Mouse (Mus musculus): ENCODE measurements around the gene Eml3. TPM values are rescaled to one million over a fixed set of nuclear protein-coding genes. Genes with fewer than 3 reads are reported as not detected.
"Not testable (repeated sequence)": the region's sequence is repeated elsewhere in the genome, so short reads cannot be mapped to it uniquely, and the experiment has no call there.

Eml3 gene
- total RNA-seq, 1 experiment from 2014 or later = 92.8 TPM

DNA sequence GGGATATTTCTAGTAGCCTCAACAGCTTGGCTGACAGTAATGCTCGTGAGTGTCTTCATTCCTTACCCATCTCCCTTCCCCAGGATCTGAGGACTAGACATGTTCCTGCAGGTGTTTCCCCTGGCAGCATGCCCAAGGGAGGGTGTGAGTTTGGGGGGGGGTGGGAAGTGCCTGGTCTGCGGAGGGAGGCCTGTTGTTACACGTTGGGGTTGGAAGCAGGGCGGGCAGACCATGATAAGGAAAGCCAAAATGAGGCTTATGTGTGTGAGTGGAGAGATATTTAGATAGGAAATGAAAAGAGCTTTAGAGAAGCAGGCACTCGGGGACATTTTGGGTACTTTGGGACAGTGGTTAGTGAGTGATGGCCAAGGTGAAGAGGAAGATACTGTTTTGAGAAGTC is 14.7 kb downstream of the Eml3 start:
- ATAC-seq (ENCODE audit: extremely low read depth, insufficient number of reproducible peaks, low FRiP score, poor library complexity, severe bottlenecking) = no peak

DNA sequence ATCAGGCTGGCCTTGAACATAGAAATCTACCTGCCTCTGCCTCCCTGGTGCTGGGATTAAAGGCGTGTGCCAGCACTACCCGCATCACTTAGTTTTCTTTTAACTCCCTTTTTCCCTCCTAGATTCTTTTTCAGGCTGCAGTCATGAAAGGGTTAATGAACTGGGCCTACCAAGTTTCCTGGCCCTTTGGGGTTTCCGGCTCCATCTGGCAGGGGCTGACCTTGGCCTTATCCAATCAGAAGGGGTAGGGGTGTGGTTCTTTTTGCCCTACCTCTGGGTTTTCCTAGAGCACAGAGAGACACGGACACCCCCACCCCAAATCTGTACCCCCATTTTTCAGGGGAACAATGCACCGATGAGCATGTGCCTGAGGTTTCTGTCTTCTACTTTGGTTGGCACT is 15.4 kb downstream of the Eml3 start:
- ATAC-seq (ENCODE audit: extremely low read depth, insufficient number of reproducible peaks, low FRiP score, poor library complexity, severe bottlenecking) = no peak

DNA sequence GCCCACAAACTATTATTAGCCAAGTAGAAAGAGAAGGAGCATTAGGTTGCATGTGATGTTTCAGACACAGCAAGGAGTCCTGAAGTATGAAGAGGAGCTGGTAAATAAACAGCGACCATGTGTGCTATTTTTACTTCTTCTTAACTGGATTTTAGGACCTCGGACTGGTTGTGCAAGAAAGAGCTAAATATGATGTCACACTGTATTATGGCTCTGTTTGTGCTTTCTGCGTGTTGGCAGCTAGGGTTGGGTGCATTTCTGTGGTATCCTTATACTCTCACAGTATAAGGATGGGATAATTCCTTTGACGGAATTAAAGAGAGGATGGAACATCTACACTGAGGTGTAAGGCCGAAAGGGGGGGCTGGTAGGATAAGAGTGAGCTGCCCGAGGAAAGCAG is 15.9 kb downstream of the Eml3 start:
- no peak for ATAC-seq (ENCODE audit: extremely low read depth, insufficient number of reproducible peaks, low FRiP score, poor library complexity, severe bottlenecking)

DNA sequence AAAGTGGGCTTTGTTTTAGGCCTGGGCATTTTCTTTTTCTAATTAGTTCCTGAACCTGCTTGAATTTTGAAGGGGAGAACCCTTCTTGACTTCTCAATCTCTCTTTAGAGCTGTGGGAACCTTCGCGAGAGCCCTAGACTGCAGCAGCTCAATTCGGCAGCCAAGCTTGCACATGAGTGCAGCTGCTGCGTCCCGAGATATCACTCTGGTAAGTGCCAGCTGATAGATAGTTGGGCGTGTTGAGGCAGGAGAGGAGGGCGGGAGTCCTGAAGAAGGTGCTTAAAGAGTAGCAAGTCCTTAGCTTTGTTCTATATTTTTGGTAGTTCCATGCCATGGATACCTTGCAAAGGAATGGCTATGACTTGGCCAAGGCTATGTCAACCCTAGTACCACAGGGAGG is 17.6 kb downstream of the Eml3 start:
- ATAC-seq (ENCODE audit: extremely low read depth, insufficient number of reproducible peaks, low FRiP score, poor library complexity, severe bottlenecking) = no peak

DNA sequence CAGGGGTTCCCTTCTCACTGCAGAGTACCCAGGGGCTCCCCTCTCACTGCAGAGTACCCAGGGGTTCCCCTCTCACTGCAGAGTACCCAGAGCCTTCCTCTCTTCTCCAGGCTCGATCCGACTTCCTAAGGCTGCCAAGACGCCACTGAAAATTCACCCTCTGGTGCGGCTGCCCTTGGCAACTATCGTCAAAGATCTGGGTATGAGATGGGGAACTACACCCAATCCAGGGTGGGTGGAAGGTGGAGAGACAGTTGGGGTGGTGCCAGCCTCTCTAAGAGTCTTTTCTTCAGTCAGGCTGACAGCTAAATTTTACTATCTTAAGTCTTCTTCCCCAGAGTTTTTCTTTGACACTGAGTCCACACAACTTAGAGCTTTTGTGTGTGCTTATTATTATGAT is 20.8 kb downstream of the Eml3 start:
- no peak for ATAC-seq (ENCODE audit: extremely low read depth, insufficient number of reproducible peaks, low FRiP score, poor library complexity, severe bottlenecking)

DNA sequence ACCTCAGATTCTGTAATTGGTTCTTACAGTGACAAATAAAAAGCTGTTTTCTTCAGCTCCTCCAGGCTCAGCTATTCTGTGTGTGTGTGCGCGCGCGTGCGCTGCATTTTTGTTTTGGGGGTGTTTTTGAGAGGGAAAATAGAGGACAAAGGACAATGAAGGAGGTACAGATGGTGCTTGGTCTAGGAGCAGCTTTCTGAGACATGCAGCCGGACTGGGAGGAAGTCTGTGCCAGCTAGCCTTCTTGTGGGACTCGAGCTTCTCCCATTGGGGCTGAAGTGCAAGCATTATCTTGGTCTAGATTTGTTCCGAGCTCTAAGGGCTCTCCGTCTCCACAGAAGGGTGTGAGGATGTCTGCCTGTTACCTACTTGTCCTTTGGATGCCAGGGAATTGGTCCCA is 22.9 kb downstream of the Eml3 start:
- ATAC-seq (ENCODE audit: extremely low read depth, insufficient number of reproducible peaks, low FRiP score, poor library complexity, severe bottlenecking) = no peak

DNA sequence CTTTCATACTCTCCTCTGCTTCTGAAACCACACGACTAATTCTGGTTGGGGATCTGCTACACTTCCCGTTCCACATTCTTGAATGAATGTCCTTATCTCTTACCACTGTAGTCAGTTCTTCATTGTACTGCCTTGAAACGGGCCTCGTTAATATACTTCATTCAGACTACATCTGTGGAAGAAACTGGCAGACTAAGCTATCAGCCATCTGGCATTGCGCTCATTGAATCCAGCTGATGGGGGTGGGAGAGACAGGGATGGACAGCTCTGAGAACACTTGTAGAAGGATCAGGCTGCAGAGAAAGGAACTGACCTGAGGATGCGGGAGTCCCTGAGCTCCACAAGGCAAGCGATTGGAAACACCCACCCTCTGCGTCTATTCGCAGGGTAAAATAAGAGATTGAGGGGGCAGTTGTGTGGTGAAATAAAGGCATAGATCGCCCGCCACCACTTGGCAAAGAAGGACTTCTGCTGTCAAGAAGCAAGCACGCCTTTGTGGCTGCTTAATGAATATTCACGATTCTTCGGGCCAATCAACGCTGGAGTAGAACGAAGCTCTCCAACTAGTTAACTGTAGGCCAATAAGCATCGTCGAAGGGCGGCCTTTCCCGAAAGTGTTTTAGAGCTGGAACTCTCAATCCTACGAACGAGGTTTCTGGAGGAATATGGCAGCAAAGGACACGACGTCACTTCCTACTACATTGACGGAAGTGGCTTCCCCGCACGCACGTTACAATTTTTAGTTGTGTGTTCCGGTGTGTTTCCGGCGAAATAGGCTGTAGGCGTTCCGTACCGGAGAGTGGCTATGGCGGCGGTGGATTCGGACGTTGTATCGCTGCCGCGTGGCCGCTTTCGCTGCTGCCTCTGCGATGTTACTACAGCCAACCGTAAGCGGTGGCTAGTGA is 24.0 kb downstream of the Eml3 start, which contains the start of gene Tut1:
Tut1 (plus strand) TSS at position 713 of the 905 bp plus-strand sequence.
- ATAC-seq (ENCODE audit: extremely low read depth, insufficient number of reproducible peaks, low FRiP score, poor library complexity, severe bottlenecking) = peak; percentile 96

DNA sequence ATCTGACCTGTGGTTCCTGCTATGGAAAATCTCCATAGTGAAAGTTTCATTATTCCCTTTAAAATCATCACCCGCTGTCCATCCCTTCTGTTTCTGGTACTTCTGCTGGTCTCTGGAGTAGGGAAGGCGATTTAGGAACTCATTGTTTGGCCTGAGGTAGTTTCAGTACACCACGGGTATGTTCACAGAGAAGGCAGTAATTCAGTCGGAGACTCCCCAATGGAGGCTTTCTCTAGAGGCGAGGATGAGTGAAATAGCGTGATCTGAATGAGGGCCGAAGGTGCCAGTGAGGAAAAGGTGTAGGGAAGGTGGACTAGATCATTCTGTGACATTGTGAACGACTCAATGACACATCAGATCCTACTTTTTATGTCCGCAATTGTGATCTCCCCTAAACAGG is 24.8 kb downstream of the Eml3 start:
- no peak for ATAC-seq (ENCODE audit: extremely low read depth, insufficient number of reproducible peaks, low FRiP score, poor library complexity, severe bottlenecking)

DNA sequence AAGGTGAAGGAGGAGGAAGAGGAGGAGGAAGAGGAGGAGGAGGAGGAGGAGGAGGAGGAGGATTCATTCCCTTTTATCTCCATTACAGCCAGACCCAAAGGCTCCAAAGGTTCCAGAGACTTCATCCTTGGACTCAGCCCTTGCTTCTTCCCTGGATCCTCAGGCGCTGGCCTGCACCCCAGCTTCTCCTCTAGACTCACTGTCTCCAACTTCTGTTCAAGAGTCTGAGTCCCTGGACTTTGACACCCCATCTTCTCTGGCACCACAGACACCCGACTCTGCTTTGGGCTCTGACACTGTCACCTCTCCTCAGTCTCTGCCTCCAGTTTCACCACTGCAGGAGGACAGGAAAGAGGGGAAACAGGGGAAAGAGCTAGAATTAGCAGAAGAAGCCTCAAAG is 32.9 kb downstream of the Eml3 start:
- no peak for ATAC-seq (ENCODE audit: extremely low read depth, insufficient number of reproducible peaks, low FRiP score, poor library complexity, severe bottlenecking)

DNA sequence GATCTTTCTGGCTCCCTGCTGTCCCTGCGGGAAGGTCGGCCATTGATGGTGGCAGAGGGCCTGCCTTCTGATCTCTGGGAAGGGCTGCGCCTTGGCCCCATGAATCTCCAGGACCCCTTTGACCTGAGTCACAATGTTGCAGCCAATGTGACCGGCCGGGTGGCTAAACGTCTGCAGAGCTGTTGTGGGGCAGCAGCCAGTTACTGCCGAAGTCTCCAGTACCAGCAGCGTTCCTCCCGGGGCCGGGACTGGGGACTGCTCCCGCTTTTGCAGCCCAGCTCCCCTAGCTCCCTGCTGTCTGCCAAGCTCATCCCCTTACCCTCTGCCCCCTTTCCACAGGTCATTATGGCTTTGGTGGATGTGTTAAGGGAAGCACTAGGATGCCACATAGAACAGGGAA is 35.7 kb downstream of the Eml3 start:
- ATAC-seq (ENCODE audit: extremely low read depth, insufficient number of reproducible peaks, low FRiP score, poor library complexity, severe bottlenecking) = no peak

DNA sequence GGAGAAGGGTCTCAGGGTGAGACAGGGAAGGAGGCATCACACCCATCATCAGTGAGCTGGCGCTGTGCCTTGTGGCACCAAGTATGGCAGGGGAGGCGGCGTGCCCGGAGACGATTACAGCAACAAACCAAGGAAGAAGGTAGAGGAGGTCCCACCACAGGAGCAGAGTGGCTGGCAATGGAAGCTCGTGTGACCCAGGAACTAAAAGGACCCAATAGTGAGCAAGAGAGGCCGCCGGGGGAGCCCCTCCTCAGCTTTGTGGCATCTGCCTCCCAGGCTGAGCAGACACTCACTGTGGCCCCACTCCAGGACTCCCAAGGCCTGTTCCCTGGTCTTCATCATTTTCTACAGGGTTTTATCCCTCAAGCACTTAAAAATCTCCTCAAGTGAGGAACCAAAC is 36.4 kb downstream of the Eml3 start:
- no peak for ATAC-seq (ENCODE audit: extremely low read depth, insufficient number of reproducible peaks, low FRiP score, poor library complexity, severe bottlenecking)

DNA sequence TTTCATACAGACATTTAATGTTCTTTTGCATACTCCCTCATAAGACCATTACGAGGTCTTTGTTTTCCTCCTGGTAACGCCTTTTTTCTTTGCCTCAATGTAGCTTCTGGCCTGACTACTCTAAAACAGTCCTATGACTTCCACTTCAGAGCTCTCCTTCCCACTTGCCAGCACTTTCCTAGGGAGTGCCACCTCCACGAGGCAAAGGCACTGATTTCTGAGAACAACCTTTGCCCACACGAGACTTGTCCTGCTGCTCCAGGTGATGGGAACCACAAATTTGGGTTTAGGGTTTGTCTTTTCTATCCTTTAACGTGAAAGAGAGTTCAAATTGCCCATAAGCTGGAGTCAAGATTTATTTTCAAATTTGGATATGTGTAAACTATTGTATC is 36.8 kb downstream of the Eml3 start:
- no peak for ATAC-seq (ENCODE audit: extremely low read depth, insufficient number of reproducible peaks, low FRiP score, poor library complexity, severe bottlenecking)

DNA sequence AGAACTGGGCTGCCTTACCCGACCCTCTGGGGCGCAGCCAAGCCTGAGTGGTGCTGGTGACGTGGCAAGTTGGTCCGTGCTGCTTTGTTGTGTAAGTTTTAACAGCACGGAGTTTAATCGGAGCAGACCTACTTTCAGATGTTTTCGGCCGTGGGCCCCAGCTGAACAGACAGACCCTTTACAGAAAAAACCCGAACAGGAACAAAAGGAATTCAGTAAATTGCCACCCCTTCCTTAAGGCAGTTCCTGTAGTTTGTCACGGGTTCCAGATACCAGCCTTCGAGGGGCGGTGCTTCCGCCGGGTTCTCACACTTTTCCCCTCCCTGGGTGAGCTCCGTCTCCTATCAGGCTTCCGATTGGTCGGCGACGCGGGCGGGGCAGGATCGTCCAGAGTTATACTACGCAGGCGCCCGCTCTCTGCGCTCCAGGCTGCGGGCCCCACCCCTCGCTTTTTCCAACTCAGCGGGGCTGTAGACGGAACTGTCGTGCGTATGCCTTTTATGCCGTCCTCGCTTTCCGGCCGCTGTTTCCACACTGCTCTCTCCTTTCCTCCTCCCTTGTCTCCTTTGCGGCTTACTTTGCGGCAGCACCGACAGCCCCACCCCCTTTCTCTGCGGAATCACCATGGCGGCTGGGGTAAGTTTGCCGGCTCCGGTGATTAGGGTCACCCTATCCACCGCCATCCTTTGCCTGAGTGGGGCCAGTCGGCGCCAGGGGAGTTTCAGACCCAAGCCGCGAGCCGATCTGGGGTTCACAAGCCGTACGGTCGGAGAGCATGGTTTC is 37.4 kb downstream of the Eml3 start, which contains the start of gene Eef1g:
Eef1g (plus strand) TSS at position 452 of the 783 bp plus-strand sequence.
- ATAC-seq (ENCODE audit: extremely low read depth, insufficient number of reproducible peaks, low FRiP score, poor library complexity, severe bottlenecking) = peak; percentile 93

DNA sequence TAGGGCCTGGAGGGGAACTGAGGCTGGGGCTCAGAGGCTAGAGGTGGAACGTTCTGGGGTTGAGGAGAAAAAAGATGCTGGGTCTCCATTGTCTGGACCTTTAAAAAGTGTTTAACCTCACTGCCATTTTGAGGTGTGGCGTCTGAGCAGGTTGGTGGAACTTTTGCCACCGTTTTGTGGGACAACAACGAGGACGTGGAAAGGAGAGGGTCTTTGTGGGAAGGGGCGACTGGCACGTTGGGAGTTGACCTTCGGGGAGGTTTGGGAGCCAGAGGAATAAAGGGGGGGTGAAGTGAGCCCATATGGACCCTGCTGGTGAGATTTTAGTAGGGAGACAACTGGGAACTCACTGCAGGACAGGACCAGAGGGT is 38.0 kb downstream of the Eml3 start:
- no peak for ATAC-seq (ENCODE audit: extremely low read depth, insufficient number of reproducible peaks, low FRiP score, poor library complexity, severe bottlenecking)

DNA sequence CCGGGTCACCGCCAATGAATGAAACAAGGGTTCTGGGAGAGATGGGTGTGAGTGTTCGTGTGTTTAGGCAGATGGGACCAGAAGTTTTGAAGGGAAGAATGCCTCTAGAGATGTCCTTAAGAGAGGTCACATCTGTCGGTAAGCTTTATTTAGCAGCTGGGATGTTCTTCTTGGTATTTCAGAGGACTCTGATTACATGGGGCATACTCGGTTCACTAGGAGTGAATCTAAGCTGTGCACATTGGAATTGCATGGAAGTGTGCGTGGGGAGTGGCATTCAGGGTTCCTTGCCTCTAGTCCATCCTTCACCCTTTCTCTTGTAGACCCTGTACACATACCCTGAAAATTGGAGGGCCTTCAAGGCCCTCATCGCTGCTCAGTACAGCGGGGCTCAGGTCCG is 38.5 kb downstream of the Eml3 start:
- no peak for ATAC-seq (ENCODE audit: extremely low read depth, insufficient number of reproducible peaks, low FRiP score, poor library complexity, severe bottlenecking)

DNA sequence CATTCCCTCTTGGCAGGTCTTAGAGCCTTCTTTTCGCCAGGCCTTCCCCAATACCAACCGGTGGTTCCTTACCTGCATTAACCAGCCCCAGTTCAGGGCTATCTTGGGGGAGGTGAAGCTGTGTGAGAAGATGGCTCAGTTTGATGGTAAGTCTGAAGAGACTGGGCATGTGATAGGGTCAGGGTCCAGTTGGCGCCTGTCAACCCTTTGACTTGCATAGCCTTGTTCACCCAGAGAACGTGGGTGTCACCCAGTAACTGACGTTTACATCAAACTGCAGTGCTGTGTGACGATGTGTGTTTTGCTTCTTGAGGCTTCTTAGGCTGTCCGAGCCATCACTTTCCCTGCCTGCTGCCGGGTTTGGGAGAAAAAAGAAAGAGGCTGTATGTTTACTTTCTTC is 43.1 kb downstream of the Eml3 start:
- not testable (repeated sequence) for ATAC-seq (ENCODE audit: extremely low read depth, insufficient number of reproducible peaks, low FRiP score, poor library complexity, severe bottlenecking)

DNA sequence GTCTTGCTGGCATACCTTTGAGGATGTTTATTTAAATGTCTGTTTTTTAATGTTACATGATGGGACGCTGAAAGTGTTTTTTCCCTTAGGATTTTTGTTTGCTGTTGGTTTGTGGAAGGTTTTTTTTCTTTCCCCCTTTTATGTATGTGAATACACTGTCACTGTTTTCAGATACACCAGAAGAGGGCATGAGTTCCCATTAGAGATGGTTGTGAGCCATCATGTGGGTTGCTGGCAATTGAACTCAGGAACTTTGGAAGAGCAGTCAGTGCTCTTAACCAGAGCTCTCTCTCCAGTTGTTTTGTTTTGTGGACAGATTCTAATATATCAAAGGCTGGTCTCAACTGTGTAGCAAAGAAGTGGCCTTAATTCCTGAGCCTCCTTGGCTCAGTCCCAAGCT is 45.3 kb downstream of the Eml3 start:
- ATAC-seq (ENCODE audit: extremely low read depth, insufficient number of reproducible peaks, low FRiP score, poor library complexity, severe bottlenecking) = no peak

DNA sequence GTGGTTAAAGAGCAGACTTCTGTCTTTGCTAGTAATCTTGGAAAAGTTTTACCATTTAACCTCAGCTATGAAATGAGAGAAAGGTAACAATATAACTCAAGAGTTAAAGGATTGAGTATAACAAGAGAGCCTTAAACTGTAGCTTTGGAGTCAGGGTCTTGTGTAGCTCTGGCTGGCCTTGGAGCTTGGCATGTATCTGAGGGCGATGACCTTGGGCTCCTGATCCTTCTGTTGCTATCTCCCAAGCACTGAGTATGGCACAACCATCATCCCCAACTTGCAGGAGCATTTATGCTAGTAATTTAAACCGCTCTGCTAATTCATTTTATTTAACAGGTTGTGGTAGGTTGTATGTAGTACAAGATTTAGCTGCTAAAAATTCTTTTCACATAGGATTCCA is 46.1 kb downstream of the Eml3 start:
- no peak for ATAC-seq (ENCODE audit: extremely low read depth, insufficient number of reproducible peaks, low FRiP score, poor library complexity, severe bottlenecking)

DNA sequence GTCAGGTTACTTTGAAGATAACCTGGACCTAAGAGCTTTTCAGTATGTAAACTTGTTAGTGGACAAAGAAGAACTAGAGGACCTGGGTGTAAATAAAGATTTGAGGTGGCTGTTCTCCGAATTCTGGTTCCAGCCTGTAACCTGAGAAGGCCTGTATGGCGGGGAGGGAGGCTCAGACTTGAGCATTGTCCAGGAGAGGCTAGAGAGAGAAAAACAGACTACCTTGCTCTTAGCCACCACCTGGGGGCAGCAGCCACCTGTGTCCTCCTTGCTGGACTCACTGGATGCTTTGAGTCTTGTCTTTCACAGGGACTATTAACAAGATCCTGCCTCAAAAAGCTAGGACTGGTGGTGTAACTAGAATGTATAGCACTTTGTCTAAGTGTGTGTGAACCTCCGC is 47.2 kb downstream of the Eml3 start:
- ATAC-seq (ENCODE audit: extremely low read depth, insufficient number of reproducible peaks, low FRiP score, poor library complexity, severe bottlenecking) = peak; percentile 71

DNA sequence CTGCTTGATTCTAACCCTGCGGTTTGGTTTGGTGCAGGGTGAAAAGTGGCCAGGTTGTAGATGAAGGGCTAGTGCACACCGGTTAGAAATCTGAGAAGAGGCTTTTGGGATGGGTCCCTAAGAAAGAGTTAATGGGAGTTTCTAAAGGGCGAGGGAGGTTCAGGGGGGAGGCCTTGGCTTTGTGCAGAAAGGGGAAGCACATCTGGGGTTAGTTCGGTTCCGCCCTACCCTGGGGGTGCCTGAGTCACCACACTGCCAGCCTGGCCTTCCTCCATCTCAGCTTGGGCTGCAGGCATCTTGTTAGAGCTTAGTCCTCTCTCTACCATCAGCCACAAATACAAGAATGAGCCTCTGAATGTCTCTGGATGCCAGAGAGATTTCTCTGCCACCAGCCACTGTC is 51.4 kb downstream of the Eml3 start:
- peak; percentile 43 for ATAC-seq (ENCODE audit: extremely low read depth, insufficient number of reproducible peaks, low FRiP score, poor library complexity, severe bottlenecking)
